Mouse (Mus musculus) induced T-regulatory cell, adult 2 months (primary cell): ENCODE measurements at regions not wholly inside any gene's neighbourhood (a gene's known extent, or its start where the extent isn't known, plus 50 kb on each side); places are given as distances from the start of the nearest gene placed in this dataset.

Experiments used
- DNase-seq: peaks from one replicate; pipeline ENCODE4 v3.0.0-alpha.2; 2012; ENCODE audit warnings: low read depth

GRCm38 (mm10) chr4:152928422-152928985 is 450.8 kb upstream of the Kcnab2 start:
- DNase-seq: no peak

GRCm38 (mm10) chr4:152920261-152920660 is 442.6 kb upstream of the Kcnab2 start:
- DNase-seq: no peak

GRCm38 (mm10) chr4:152919851-152920250 is 442.2 kb upstream of the Kcnab2 start:
- no peak for DNase-seq

GRCm38 (mm10) chr4:152916576-152916975 is 438.9 kb upstream of the Kcnab2 start:
- DNase-seq: no peak

- DNase-seq: no peak
Measured at GRCm38 (mm10) chr4:152913497-152913896, 435.8 kb upstream of the Kcnab2 start.

GRCm38 (mm10) chr4:152912846-152913245 is 435.2 kb upstream of the Kcnab2 start:
- DNase-seq: no peak

- DNase-seq: no peak
Measured at GRCm38 (mm10) chr4:152908235-152908634, 430.6 kb upstream of the Kcnab2 start.

- no peak for DNase-seq
Measured at GRCm38 (mm10) chr4:152902851-152903250, 425.2 kb upstream of the Kcnab2 start.

- no peak for DNase-seq
Measured at GRCm38 (mm10) chr4:152900049-152900448, 422.4 kb upstream of the Kcnab2 start.

- no peak for DNase-seq
Measured at GRCm38 (mm10) chr4:152895076-152895475, 417.4 kb upstream of the Kcnab2 start.

- no peak for DNase-seq
Measured at GRCm38 (mm10) chr4:152892997-152893396, 415.3 kb upstream of the Kcnab2 start.

GRCm38 (mm10) chr4:152889211-152889610 is 411.5 kb upstream of the Kcnab2 start:
- DNase-seq: no peak

- DNase-seq: no peak
Measured at GRCm38 (mm10) chr4:152888306-152888705, 410.6 kb upstream of the Kcnab2 start.

GRCm38 (mm10) chr4:152886773-152887172 is 409.1 kb upstream of the Kcnab2 start:
- DNase-seq: no peak

GRCm38 (mm10) chr4:152881433-152881930 is 403.8 kb upstream of the Kcnab2 start:
- no peak for DNase-seq

- DNase-seq: no peak
Measured at GRCm38 (mm10) chr4:152880368-152880767, 402.7 kb upstream of the Kcnab2 start.

GRCm38 (mm10) chr4:152878941-152879340 is 401.3 kb upstream of the Kcnab2 start:
- no peak for DNase-seq

- no peak for DNase-seq
Measured at GRCm38 (mm10) chr4:152878401-152878800, 400.7 kb upstream of the Kcnab2 start.

- DNase-seq: no peak
Measured at GRCm38 (mm10) chr4:152870046-152870445, 392.4 kb upstream of the Kcnab2 start.

GRCm38 (mm10) chr4:152865894-152866293 is 388.2 kb upstream of the Kcnab2 start:
- DNase-seq: no peak

- DNase-seq: no peak
Measured at GRCm38 (mm10) chr4:152862818-152863614, 385.3 kb upstream of the Kcnab2 start.

GRCm38 (mm10) chr4:152859161-152859560 is 381.5 kb upstream of the Kcnab2 start:
- no peak for DNase-seq

GRCm38 (mm10) chr4:152850147-152850546 is 372.5 kb upstream of the Kcnab2 start:
- DNase-seq: no peak

GRCm38 (mm10) chr4:152836080-152836479 is 358.4 kb upstream of the Kcnab2 start:
- no peak for DNase-seq
